Mouse (Mus musculus) ES-E14 (cell line): ENCODE results near the gene Rbm47.

Source experiments
- CHD2 ChIP-seq: IDR thresholded peaks from 2 replicates; pipeline ENCODE4 v1.6.1; 2014; ENCODE audit warnings: mild to moderate bottlenecking, low read depth, low read length, inconsistent platforms
- MAFK ChIP-seq: IDR thresholded peaks from 2 replicates; pipeline ENCODE4 v1.6.1; 2014; ENCODE audit warnings: mild to moderate bottlenecking, low read depth, low read length, inconsistent platforms; ENCODE audit not compliant: insufficient read depth
- ZC3H11A ChIP-seq: IDR thresholded peaks from 2 replicates; pipeline ENCODE4 v1.6.1; 2012; ENCODE audit warnings: low read depth, mild to moderate bottlenecking, inconsistent platforms, low read length, borderline replicate concordance
- ZNF384 ChIP-seq: IDR thresholded peaks from 2 replicates; pipeline ENCODE4 v1.6.1; 2012; ENCODE audit warnings: low read depth, low read length, inconsistent platforms

DNA sequence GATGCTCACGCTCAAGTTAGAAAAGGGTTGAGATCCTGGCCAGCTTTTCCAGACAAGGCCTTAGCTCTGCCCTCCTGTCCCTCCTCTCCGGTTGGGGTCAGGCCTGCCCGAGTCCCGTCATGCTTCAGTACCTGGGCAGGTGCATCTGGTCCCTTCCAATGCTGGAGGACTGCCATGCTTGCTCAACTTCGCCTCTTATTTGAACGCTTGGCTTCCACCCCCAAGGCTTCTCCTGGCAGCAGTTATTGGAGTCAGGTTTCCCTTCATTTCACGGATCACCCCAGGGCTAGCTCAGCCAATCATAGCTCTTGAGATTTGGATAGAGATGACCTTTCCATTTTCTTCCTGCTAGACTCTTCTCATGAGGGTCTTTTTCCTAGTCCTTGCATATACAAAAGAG is 172.8 kb downstream of the Rbm47 start:
- no peak for TF ChIP-seq MAFK
- no peak for TF ChIP-seq ZNF384
- no peak for TF ChIP-seq ZC3H11A
- no peak for TF ChIP-seq CHD2
